Mouse (Mus musculus) testis, adult 2 months (tissue): ENCODE results near the gene Esrp2.

Experiments used
- CTCF ChIP-seq: fragments of 200-500 bp; IDR thresholded peaks from 2 replicates; pipeline ENCODE4 v1.5.1; 2012; ENCODE audit warnings: low read depth, mild to moderate bottlenecking, inconsistent platforms, low read length, moderate library complexity; ENCODE audit not compliant: control insufficient read depth, insufficient read depth, insufficient replicate concordance
- POLR2A ChIP-seq: fragments of 200-500 bp; IDR thresholded peaks from 2 replicates; pipeline ENCODE4 v1.6.1; 2012; ENCODE audit warnings: low read depth, mild to moderate bottlenecking, inconsistent platforms, low read length, moderate library complexity; ENCODE audit not compliant: control insufficient read depth

- TF ChIP-seq CTCF (no peak), POLR2A (peak; percentile 13; the same call in 1 of the 2 replicates)
These were observed 13.3 kb upstream of the Esrp2 start, which contains the start of gene Pla2g15 for GRCm38 (mm10) chr8:106149801-106150652.
